Mouse (Mus musculus): ENCODE results near the gene Eipr1.
A peak's percentile ranks its signal among the peaks of the same experiment; 100 is the strongest.

DNA sequence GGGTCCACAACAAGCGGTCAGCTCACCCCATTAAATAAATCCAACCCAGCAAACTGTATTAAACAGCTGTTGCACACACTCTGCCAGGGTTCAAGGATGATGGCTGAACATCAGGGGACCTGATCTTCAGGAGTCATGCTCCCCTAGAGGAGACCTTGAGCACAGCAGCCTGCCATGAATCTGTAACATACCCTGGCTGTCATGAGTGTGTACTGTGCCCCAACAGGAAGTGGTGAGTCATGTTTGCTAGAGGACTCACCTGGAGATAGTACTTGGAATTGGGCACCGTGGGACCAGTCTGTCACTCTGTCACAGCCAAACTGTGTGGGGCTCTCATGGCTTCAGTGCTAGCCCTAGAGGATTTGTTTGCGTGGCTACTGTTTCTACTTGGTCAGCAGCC lies 77.9 kb downstream of the Eipr1 start:
- TF ChIP-seq CTCF (IDR thresholded peaks at IDR 0.05; ENCODE audit: low read depth) (peak; percentile 58), EP300 (optimal IDR thresholded peaks at IDR 0.05) (no peak)
